Mouse (Mus musculus) testis, postnatal 14 days (tissue): ENCODE data around the gene Snrpd3.
"Not testable (repeated sequence)": the region's sequence is repeated elsewhere in the genome, so short reads cannot be mapped to it uniquely, and the experiment has no call there.

Experiments used
- DNase-seq: peaks from one replicate; pipeline ENCODE4 v3.0.0; 2021; ENCODE audit warnings: low spot score

Snrpd3 gene

GRCm38 (mm10) chr10:75501641-75502040, 15.7 kb upstream of the Snrpd3 start:
- no peak for DNase-seq

GRCm38 (mm10) chr10:75503692-75504091, 13.7 kb upstream of the Snrpd3 start:
- no peak for DNase-seq

- DNase-seq, result no peak
Measured at GRCm38 (mm10) chr10:75504234-75505129, 12.9 kb upstream of the Snrpd3 start.

- no peak for DNase-seq
Measured at GRCm38 (mm10) chr10:75505130-75505495, 12.2 kb upstream of the Snrpd3 start.

GRCm38 (mm10) chr10:75505928-75506327, 11.4 kb upstream of the Snrpd3 start:
- not testable (repeated sequence) for DNase-seq

GRCm38 (mm10) chr10:75510446-75510845, 6.9 kb upstream of the Snrpd3 start:
- no peak for DNase-seq

GRCm38 (mm10) chr10:75511060-75511459, 6.3 kb upstream of the Snrpd3 start:
- DNase-seq, result no peak

GRCm38 (mm10) chr10:75511897-75512296, 5.5 kb upstream of the Snrpd3 start:
- no peak for DNase-seq

- DNase-seq, result no peak
Measured at GRCm38 (mm10) chr10:75512796-75513195, 4.6 kb upstream of the Snrpd3 start.

GRCm38 (mm10) chr10:75513306-75514067, 3.9 kb upstream of the Snrpd3 start:
- DNase-seq, result no peak

- DNase-seq, result no peak
Measured at GRCm38 (mm10) chr10:75514361-75514760, 3.0 kb upstream of the Snrpd3 start.

- no peak for DNase-seq
Measured at GRCm38 (mm10) chr10:75515216-75516037, 1.9 kb upstream of the Snrpd3 start.

- no peak for DNase-seq
Measured at GRCm38 (mm10) chr10:75516038-75516723, 1.2 kb upstream of the Snrpd3 start.

GRCm38 (mm10) chr10:75516724-75517072, 653 bp upstream of the Snrpd3 start:
- peak; percentile 27 for DNase-seq

- DNase-seq, result peak; percentile 97
Measured at GRCm38 (mm10) chr10:75517758-75518143, 400 bp downstream of the Snrpd3 start, which contains the start of gene Gucd1. Gene Gucd1, minus strand, starts transcription at chr10:75517972.

GRCm38 (mm10) chr10:75520581-75520980, 3.2 kb downstream of the Snrpd3 start:
- DNase-seq, result no peak

GRCm38 (mm10) chr10:75521643-75522042, 4.3 kb downstream of the Snrpd3 start:
- no peak for DNase-seq

GRCm38 (mm10) chr10:75525450-75525849, 8.1 kb downstream of the Snrpd3 start:
- not testable (repeated sequence) for DNase-seq

GRCm38 (mm10) chr10:75530322-75530721, 13.0 kb downstream of the Snrpd3 start:
- no peak for DNase-seq

GRCm38 (mm10) chr10:75531532-75532090, 14.3 kb downstream of the Snrpd3 start:
- DNase-seq, result no peak

- DNase-seq, result no peak
Measured at GRCm38 (mm10) chr10:75534216-75534615, 16.9 kb downstream of the Snrpd3 start.
